Mouse (Mus musculus): ENCODE measurements around the gene Exoc6b.
A peak's percentile ranks its signal among the peaks of the same experiment; 100 is the strongest.

Exoc6b gene

DNA sequence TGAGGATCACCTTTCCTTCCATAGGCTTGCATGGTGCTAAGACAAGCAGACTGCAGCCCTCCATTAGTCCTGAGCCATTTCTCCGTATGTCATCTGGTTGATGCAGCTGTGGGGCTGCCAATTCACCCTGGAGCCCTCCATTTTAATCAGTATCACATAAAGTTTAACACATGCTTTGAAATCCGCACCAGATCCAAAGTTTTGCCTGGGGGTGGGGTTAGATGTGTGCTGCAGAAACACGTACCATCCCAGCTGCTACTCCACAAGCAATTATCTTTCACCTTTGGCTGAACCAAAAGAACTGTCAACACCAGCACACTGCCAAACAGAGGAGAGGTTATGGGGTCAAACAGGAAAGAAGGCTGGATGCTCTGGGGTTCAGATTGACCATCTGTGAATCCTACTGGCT lies 92.7 kb downstream of the Exoc6b start:
- DNase-seq (ENCODE audit: low spot score in 2 of 2), result no peak

DNA sequence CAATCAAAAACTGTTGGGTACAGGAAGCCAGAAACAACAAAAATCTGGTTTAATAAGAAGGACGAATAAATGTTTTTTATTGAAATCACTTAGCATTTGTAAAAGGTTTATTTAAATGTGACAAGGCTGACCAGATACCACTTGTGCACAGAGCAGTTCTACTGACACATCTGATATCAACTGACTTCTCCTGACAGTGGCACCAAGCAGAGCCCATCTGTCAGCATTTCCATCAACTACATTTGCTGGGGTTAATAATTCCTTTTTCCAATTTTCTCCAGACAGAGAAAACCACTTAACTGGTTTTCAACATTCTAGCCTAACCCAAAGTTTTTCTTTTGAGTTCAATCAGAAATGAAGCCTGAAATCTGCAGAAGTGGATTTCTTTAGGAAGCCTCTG lies 100.8 kb downstream of the Exoc6b start:
- no peak for DNase-seq (ENCODE audit: low spot score in 2 of 2)

DNA sequence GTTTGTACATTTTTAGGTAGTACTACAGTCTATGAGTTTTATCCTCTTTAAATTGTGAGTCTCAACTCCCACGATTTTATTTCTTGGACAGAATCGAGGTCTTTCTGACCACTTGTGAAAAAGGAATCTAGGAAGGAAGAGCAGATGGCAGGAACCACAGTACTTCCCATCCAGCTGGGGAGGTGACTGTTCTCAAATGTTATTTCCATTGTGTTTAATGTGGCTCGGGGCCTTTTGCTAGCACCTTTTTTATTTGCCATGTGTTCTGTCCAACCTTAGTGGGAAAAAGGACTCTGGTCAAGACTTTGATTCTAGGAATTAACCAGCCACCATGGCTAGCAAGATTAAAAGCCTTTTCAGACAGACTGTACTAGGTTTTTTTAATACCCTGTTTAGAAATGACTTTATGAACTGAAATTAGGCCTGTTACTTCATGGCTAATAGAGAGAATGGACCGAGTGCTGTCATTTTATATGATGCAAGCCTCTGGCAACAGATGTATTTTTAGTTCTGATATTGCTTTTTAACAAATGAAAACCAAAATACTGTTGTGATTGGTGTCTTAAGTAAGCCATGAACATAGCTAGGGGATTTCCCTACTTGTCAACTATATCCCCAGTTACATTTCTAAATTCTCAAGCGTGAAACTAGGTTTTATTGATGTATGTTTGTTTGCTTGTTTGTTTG lies 104.4 kb downstream of the Exoc6b start:
- no peak for DNase-seq (ENCODE audit: low spot score in 2 of 2)

DNA sequence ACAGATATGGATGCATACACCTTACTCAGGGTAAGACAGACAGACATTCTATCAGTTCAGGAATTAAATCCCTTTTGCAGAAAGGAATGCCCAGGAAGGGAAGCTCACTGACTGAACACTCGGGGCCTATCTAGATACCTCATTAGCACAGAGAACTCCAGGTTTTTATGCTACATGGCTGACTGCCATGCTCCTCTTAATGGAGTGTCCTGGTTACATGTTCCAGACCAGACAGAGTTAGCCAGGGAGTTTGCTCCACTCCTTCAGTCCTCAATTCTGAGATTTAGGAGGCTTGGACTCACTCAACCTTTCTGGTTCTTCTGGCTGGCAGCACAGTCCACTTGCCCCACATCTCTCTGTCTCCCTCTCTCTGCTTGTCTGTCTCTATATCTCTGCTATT lies 106.3 kb downstream of the Exoc6b start:
- DNase-seq (ENCODE audit: low spot score in 2 of 2), result no peak

DNA sequence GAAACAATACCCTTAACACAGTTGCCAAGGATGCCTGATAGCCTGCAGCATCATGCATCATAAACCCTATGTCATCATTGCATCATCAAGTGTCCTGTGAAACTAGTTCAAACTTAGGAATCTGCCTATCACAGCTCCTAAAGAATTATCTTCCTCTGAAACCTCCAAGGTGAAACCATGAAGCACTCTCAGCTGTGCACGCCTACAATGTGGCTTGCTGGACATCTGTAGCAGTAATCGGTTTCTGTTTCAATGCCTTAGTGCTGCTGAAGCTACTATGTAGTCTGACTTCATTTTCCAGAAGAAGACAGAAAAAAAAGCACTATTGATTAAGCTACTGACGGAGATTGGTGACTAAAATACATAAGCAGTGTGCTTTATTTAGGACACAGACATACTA lies 107.5 kb downstream of the Exoc6b start:
- no peak for DNase-seq (ENCODE audit: low spot score in 2 of 2)

DNA sequence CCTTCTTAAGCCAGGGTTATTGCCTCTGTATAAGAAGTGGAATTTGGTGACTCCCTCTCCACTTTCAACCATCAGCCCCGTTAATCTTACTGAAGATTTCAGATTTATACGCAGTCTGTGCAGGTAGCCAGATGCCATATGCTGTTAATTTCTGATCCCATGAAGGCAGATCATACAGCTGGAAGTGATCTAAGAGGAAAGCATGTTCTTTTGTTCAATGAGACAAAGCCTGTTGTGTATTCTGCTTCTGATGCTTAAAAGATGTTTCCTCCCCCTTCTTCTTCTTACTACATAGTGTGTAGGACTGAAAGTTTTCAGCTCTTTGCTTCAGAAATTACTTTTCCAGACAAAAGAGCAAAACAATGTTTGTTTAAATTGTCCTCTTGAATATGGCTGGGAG lies 109.8 kb downstream of the Exoc6b start:
- no peak for DNase-seq (ENCODE audit: low spot score in 2 of 2)

DNA sequence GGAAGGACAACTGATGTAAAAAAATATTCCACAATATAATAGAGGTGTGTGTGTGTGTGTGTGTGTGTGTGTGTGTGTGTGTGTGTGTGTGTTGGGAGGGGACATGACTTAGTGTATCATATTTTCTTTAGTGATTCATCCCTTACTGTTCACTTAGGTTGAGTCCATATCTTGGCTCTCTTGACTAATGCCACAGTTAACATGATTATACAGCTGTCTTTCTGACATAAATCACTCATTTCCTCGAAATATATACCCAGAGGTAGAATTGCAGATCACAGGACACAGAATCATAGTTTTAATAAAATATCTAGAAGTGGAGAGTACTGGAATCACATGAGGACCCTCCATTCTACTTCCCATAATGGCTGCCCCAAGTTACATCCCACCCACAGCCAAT lies 117.7 kb downstream of the Exoc6b start:
- DNase-seq (ENCODE audit: low spot score in 2 of 2), result no peak

DNA sequence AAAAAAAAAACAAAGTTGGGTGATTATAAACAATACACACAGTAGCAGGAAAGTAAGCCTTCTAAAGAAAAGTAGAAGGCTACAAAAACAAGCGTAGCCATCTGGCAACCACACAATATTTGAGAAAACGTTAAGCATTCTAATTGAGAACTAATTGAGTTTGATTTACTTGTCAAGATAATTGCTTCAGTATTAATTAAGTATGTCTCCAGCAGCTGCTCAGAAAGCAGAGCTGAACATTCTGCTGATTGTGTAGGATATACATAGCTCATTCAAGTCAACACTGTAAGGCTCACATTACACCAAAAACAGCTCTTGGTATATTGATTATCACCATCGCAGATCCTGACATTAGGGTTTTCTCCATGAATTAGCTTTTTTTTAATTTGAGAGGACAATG lies 122.7 kb downstream of the Exoc6b start:
- DNase-seq (ENCODE audit: low spot score in 2 of 2), result no peak

DNA sequence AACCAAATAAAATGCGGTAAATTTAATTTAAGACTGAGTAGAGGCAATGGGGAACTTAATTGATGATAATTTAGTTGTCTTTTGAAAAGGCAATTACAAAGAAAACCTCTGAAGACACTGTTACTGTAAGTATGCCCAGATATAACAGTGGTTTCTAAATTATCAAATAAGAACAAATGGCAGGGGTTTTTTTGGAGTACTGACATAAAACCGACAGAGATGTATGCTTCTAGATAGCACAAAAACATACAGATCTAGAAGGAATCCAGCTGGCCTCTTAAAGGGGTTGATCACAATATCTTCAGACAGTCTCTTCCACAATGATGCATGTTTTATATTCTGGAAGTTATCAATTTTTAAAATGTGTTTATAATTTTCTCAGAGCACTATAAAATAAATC lies 123.2 kb downstream of the Exoc6b start:
- DNase-seq (ENCODE audit: low spot score in 2 of 2), result no peak

DNA sequence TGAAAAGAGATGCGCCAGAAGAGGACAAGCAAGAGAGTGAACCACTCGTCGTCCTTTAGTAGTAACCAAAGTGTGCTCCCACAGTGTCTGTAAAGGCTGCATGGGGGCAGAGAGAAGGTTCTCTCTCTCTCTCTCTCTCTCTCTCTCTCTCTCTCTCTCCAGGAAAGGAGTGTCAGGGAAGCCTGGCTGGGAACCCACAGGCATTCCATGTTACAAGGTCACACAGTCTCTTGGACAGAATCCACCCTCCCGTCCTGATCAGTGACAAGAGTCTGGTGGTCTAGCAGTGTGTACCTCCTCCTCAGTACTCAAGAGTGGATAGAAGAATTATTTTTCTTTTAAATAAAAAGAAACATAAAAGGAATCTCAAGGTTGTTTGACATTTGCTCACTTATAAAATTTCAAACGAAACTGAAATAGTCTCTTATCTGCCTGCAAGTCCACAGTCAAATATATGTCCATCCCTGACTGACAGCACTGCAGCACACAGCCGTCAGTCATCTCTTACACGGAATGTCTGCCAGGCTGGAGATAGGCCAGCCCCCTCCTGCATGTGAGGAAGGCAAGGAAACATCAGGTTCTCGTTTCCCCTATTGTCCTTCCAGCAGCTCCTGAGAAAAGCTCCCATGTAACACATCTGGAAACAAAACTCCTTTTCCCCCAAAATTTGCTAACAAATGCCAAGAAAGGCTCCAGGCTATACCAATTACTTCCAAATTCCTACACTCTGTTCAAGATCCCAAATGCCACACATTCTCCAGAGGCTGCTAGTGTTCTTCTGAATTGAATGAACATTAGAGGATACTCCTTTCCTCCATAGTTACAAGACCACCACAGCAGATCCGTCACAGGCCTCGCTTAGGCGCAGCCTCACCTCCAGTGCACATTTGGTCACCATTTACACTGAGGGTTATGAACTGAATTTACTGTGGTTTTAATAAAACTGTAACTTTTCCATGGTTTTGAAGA lies 136.1 kb downstream of the Exoc6b start:
- DNase-seq (ENCODE audit: low spot score in 2 of 2), result no peak

DNA sequence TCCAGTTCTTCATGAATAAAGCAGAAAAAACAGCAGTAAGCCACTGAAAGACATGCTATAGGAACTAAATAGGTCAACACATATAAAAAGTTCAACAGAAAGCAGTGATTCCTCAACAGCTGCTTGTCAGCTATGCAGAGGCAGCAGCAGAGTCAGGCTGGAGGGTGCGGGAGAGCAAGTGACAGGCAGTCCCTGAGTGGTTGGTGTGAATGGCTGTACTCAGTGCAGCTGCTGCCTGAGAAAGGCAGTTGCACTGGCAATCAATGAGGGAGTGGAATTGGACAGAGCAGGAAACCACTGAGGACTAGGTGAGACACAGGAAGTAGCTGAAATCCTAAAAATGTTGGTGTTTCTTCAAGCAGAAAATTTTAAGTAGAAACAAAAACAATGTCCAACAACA lies 138.3 kb downstream of the Exoc6b start:
- DNase-seq (ENCODE audit: low spot score in 2 of 2), result no peak

DNA sequence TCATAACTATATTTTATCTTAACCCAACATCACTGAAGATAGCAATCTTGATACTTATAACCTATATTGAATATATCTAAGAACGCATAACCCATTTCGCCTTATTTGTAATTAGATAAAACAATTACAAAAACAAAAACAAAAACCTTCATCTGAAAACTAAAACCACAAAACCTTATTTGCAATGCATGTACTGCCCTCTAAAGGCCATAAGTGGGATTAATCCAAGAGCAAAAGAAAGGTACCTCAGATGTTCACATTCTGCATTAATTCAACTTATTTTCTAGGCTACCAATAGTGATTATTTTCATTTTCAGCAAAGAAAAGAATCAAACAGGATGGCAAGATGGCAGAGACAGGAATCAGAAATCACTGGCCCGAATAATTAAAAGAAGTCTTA lies 143.2 kb downstream of the Exoc6b start:
- DNase-seq (ENCODE audit: low spot score in 2 of 2), result no peak

DNA sequence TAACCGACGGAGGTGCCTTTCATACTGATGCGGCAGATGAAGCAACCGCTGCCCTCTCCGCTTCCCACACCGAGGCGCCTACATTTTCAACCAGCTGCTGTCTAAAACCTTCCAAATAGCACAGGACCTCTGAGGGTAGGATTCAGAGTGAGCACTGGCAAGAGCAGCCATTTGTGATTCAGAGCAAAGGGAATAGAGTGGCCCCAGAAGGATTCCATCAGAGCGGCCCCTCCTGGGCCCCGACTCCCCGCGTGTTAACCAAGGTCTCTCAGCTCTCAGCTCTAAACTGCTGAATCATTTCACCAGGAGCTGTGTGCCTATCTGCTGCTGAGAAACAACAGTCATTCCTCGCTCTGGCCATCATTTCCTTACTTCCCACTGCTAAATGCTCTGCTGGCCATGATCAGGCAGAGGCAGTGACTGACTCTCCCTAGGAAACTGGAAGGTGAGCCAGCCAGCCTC lies 145.5 kb downstream of the Exoc6b start:
- DNase-seq (ENCODE audit: low spot score in 2 of 2), result no peak

DNA sequence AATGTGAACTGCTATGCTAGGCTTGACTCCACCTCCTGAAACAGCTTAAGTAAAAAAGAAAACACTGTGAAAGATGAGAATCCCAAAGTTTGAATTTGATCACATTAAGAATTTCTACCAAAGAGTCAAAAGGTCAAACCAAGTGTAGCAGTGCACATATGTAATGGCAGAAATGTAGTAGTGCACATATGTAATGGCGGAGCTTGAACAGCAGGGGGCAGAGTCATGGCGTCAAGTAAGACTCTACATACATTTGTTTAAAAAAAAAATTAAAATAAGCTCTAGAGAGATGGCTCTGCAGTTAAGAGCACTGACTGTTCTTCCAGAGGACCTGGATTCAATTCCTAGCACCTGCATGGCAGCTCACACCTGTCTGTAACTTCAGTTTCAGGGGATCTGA lies 153.0 kb downstream of the Exoc6b start:
- DNase-seq (ENCODE audit: low spot score in 2 of 2), result peak; percentile 23 to 68

DNA sequence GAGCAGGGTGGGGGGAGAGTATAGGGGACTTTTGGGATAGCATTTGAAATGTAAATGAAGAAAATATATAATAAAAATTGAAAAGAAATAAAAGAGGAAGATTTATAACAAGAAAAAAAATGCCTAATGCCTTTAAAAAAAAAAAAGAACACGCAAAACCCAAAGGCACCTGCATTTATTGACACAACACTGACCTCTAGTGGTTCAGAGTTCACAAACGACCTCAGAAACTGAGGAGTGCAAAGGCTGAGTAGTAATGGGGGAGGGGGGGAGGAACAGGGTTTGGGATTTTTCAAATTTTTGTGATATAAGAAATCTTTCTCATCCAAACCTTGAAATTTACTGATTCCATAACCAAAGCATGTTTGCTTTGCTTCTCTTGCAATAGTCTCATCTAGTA lies 156.9 kb downstream of the Exoc6b start:
- no peak for DNase-seq (ENCODE audit: low spot score in 2 of 2)

DNA sequence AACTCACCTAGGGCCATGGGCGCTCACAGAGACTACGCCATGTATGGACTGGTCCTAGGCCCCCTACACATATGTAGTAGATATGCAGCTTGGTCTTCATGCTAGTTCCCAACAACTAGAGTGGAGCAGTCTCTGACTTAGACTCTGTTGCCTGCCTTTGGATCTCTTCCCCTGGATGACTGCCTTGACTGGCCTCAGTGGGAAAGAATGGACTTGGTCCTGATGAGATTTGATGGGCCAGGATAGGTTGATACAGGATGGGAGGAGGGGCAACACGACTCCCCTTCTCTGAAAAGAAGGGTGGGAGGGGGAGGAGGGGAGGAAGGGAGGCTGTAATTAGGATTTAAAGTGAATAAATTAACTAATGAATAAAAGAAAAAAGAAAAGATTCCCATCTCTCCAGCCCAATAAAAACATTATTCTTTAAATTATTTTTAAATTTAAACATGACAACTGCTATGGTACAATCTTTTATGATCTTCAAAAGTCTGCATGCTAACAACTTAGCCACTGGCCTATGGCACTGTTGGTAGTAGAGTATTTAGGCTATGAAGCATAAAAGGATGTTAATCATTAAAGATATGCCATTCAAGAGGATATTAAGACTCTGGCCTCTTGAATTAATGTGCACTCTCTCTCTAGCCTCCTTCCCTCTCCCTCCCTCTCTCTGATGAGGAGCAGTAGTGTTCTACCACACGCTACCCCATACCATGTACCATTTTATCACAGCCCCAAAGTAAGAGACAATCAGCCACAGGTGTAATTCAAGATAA lies 170.1 kb downstream of the Exoc6b start:
- DNase-seq (ENCODE audit: low spot score in 2 of 2), result no peak

DNA sequence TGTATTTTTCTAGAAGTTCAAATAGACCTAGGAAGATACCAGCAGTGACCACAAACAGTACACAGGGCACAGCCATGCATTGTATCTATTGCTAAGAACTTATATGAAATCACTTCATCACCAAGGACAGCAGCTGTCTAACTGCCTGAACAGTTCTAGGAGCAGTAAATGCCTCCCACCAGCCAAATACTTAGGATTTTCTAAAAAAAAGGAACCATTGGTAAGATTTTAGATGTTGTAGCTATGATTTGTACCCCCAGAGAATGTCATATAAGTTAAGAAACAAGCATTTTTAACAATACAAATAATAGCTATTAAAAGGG lies 175.6 kb downstream of the Exoc6b start:
- DNase-seq (ENCODE audit: low spot score in 2 of 2), result no peak

DNA sequence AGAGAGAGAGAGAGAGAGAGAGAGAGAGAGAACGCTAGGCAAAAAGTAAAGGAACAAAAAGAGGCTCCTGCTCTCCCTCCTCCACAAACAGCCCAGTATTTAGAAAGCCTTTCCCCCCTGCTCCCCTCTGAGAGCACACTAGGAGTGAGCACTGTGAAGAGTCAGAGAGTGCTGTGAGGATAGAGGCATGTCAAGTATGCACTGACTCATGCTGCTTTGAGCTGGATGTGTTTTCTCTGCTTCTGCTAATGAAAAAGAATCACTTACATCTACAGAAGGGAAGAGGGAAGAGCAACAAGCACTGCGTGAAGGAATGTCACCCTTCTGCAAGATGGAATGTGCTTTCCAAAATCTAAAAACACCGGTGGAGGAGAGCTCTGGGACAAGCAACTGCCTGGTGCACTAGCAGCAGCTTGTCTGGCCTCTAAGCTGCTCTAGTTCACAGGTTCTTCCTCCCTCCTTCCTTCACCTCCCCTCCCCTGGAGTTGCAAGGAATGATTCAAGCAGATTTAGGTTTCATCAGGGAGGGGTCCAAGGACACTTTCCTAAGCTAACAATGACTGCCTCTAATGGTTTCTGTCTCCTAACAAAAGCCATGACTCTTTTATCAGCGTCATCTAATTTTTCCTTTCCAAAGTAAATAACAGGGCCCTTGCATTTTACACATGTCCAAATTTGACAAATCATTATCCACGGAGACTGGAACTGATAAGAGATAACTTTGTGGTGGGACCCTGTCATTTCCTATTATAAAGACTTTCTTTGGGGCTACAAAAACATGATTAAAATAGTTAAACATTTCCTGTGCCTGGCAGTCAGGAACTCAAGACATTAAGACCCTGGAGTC lies 176.2 kb downstream of the Exoc6b start:
- no peak for DNase-seq (ENCODE audit: low spot score in 2 of 2)

DNA sequence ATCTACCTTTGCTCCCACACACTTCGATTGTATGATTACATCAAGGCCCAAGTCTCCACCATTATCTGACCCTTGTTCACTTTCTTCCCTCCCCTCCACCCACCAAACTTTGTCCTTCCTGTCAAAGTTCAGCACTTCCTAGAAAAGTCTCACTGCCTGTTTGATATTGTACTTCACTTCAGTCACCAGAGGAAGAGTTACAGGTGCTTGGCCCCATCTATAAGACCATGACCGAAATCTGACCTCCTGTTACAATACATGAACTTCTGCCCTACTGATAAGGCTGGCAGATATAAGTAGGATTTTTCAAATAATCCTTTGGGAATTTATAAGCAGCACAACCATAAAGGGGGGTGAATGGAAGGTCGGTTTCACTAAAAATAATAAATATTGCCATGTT lies 182.8 kb downstream of the Exoc6b start:
- no peak for DNase-seq (ENCODE audit: low spot score in 2 of 2)

DNA sequence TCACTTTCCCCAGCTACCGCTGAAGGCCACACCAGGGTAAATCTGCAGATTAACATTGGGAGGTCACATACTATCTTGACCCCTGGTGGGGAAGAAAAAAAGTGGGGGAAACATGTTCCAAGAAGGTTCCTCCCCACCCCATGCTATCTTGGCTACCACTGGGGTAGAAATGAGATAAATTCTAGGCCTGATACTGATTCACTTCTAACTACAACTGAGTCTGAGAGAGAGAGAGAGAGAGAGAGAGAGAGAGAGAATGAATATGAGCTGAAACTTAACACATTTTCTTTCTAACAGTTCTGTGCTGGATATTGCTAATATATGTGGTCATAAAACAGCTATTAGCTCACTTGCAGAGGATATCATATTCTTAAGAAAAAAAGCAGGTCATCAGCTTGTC lies 184.2 kb downstream of the Exoc6b start:
- DNase-seq (ENCODE audit: low spot score in 2 of 2), result no peak

DNA sequence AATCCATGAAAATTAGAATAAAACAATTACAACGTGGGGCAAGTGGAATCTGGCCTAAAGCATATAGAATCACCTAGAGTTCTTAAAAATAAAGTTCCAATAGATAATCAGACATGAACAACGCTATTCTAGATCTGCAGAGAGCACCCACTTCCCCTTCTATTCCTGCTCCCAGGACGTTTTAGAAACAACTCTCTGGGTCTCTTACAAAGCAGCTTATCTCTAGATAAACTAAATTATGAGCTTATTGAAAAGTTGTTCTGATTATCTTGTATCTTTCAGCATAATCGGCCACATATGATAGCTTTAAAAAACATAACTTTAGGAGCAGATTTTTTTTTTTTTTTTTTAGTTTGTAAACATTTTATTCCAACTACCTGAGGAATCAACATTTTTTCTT lies 185.6 kb downstream of the Exoc6b start:
- DNase-seq (ENCODE audit: low spot score in 2 of 2), result no peak

Measured in spleen, postnatal 4 days (tissue).